In genomic region chr8:102103773-102104172, GRCm38 (mm10) we compare ENCODE assay signal across 16 mouse cellular contexts.
DNase-seq lines count a peak whose midpoint lies in the region; ATAC-seq and TF ChIP-seq lines count a peak whose summit lies in the region.
"Had no signal": no experiment of that assay in that cellular context is flagged by ENCODE, and none has a peak within 500 bp of the region (broad histone marks: within the 10 kb centered on the region; RNA-seq: fewer than 3 reads in every experiment).

No protein-coding gene starts in this region.

- H3K4me2 ChIP-seq in hindbrain, postnatal 0 days (ENCODE audit: low read depth, low read length) = no peak overlapping the region
- peak overlapping the region; percentile 15; the same call in 1 of the 2 replicates for H3K4me2 ChIP-seq in hindbrain, embryonic 16.5 days (ENCODE audit: low read length)
- H3K4me2 ChIP-seq in neural tube, embryonic 12.5 days (replicated peaks) = no peak overlapping the region
- H3K4me2 ChIP-seq in forebrain, embryonic 11.5 days (ENCODE audit: low read depth, low read length, severe bottlenecking) = no peak overlapping the region

- no peak for TF ChIP-seq CTCF in hindbrain, postnatal 0 days (IDR thresholded peaks at IDR 0.05; ENCODE audit: low read depth)

- no peaks in the 10 kb centered on the region for H3K36me3 ChIP-seq in hindbrain, embryonic 10.5 days
- H3K36me3 ChIP-seq in hindbrain, postnatal 0 days (ENCODE audit: insufficient read depth, low read length) = no peaks in the 10 kb centered on the region
- H3K36me3 ChIP-seq in hindbrain, embryonic 16.5 days (ENCODE audit: control insufficient read depth, insufficient read depth, low read length) = no peaks in the 10 kb centered on the region
- no peaks in the 10 kb centered on the region for H3K36me3 ChIP-seq in neural tube, embryonic 12.5 days
- no peaks in the 10 kb centered on the region for H3K36me3 ChIP-seq in forebrain, embryonic 11.5 days (ENCODE audit: control insufficient read depth, insufficient read depth, low read length)

- no peak overlapping the region for H3K9ac ChIP-seq in hindbrain, postnatal 0 days (replicated peaks; ENCODE audit: low read length)
- H3K9ac ChIP-seq in hindbrain, embryonic 16.5 days (ENCODE audit: low read depth, low read length) = no peak overlapping the region
- H3K9ac ChIP-seq in neural tube, embryonic 12.5 days = no peak overlapping the region
- H3K9ac ChIP-seq in forebrain, embryonic 11.5 days (ENCODE audit: low read length) = no peak overlapping the region
- H3K9ac ChIP-seq: forebrain, postnatal 0 days had no signal

- peaks cover 10% of the 10 kb centered on the region for H3K4me1 ChIP-seq in hindbrain, embryonic 10.5 days (replicated peaks)
- H3K4me1 ChIP-seq in hindbrain, postnatal 0 days (ENCODE audit: insufficient read depth, low read length) = no peaks in the 10 kb centered on the region
- no peaks in the 10 kb centered on the region for H3K4me1 ChIP-seq in hindbrain, embryonic 16.5 days (ENCODE audit: control insufficient read depth, insufficient read depth, low read depth, low read length)
- H3K4me1 ChIP-seq in neural tube, embryonic 12.5 days = no peaks in the 10 kb centered on the region; the same call in 1 of the 2 replicates
- no peaks in the 10 kb centered on the region for H3K4me1 ChIP-seq in forebrain, embryonic 11.5 days (replicated peaks; ENCODE audit: control insufficient read depth, insufficient read depth, low read length)

- H3K27me3 ChIP-seq in hindbrain, embryonic 10.5 days (ENCODE audit: insufficient read depth, poor library complexity, severe bottlenecking) = no peaks in the 10 kb centered on the region
- H3K27me3 ChIP-seq in hindbrain, postnatal 0 days (ENCODE audit: insufficient read depth, low read length) = no peaks in the 10 kb centered on the region
- H3K27me3 ChIP-seq in hindbrain, embryonic 16.5 days (replicated peaks; ENCODE audit: control insufficient read depth, insufficient read depth, low read length) = no peaks in the 10 kb centered on the region
- H3K27me3 ChIP-seq in neural tube, embryonic 12.5 days (replicated peaks) = no peaks in the 10 kb centered on the region
- H3K27me3 ChIP-seq in forebrain, embryonic 11.5 days (ENCODE audit: control insufficient read depth, insufficient read depth, low read length) = no peaks in the 10 kb centered on the region
- H3K27me3 ChIP-seq: Patski had no signal

- H3K27ac ChIP-seq in hindbrain, embryonic 10.5 days = no peak overlapping the region; the same call in 1 of the 2 replicates
- H3K27ac ChIP-seq in hindbrain, postnatal 0 days = no peak overlapping the region
- no peak overlapping the region for H3K27ac ChIP-seq in hindbrain, embryonic 16.5 days (ENCODE audit: low read depth, low read length)
- no peak overlapping the region for H3K27ac ChIP-seq in neural tube, embryonic 12.5 days
- H3K27ac ChIP-seq in forebrain, embryonic 11.5 days (ENCODE audit: low read depth, low read length) = no peak overlapping the region
- H3K27ac ChIP-seq: stomach, postnatal 0 days had no signal

- ATAC-seq in hindbrain, postnatal 0 days = no peak
- ATAC-seq in hindbrain, embryonic 16.5 days = no peak
- peak; percentile 92 for ATAC-seq in neural tube, embryonic 12.5 days (ENCODE audit: low FRiP score, low read depth)
- no peak; the same call in 1 of the 2 replicates for ATAC-seq in forebrain, embryonic 11.5 days (replicated peaks; ENCODE audit: low FRiP score)
- ATAC-seq: forebrain, postnatal 0 days; Patski had no signal

- peak; percentile 3 for DNase-seq in hindbrain, embryonic 10.5 days (ENCODE audit: low spot score)
- DNase-seq in hindbrain, postnatal 0 days (ENCODE audit: low spot score) = no peak
- DNase-seq in embryo, embryonic 10.5 days (ENCODE audit: low spot score) = peak; percentile 72
- no peak for DNase-seq in spleen, adult 18-20 months
- DNase-seq in forebrain, embryonic 11.5 days (ENCODE audit: low spot score) = no peak
- DNase-seq in urinary bladder, postnatal 36 days (ENCODE audit: low spot score in 2 of 2) = no peak
- DNase-seq: cerebellum, postnatal 14 days; forebrain, postnatal 0 days; gastrocnemius, postnatal 14 days; kidney, adult 8-10 months; lung, postnatal 4 days; thymus, postnatal 36 days had no signal

- no peak overlapping the region for H3K4me3 ChIP-seq in hindbrain, embryonic 10.5 days
- H3K4me3 ChIP-seq in hindbrain, postnatal 0 days (ENCODE audit: low read length) = no peak overlapping the region
- H3K4me3 ChIP-seq in hindbrain, embryonic 16.5 days (ENCODE audit: low read length) = no peak overlapping the region
- no peak overlapping the region for H3K4me3 ChIP-seq in neural tube, embryonic 12.5 days
- H3K4me3 ChIP-seq in forebrain, embryonic 11.5 days (ENCODE audit: low read depth, low read length) = no peak overlapping the region

- WGBS in hindbrain, embryonic 10.5 days = 45% methylated on average over 7 of the region's 7 CpGs
- WGBS in hindbrain, postnatal 0 days = 15% methylated on average over 7 of the region's 7 CpGs
- WGBS in hindbrain, embryonic 16.5 days = 19% methylated on average over 7 of the region's 7 CpGs
- 14% methylated on average over 7 of the region's 7 CpGs for WGBS in neural tube, embryonic 12.5 days
- 62% methylated on average over 7 of the region's 7 CpGs for WGBS in forebrain, embryonic 11.5 days

- no peaks in the 10 kb centered on the region for H3K9me3 ChIP-seq in hindbrain, embryonic 10.5 days
- H3K9me3 ChIP-seq in hindbrain, postnatal 0 days (ENCODE audit: low read length) = no peaks in the 10 kb centered on the region
- no peaks in the 10 kb centered on the region for H3K9me3 ChIP-seq in hindbrain, embryonic 16.5 days (ENCODE audit: control insufficient read depth, low read length)
- H3K9me3 ChIP-seq in neural tube, embryonic 12.5 days = no peaks in the 10 kb centered on the region
- no peaks in the 10 kb centered on the region for H3K9me3 ChIP-seq in forebrain, embryonic 11.5 days (ENCODE audit: control insufficient read depth, low read length)

Comparison
In these comparisons a context has a peak if more than half of its experiments do, and no peak if none do; other contexts are left out.
1. DNase-seq: peak in hindbrain, embryonic 10.5 days (single experiment) and embryo, embryonic 10.5 days (single experiment); none in hindbrain, postnatal 0 days (single experiment), spleen, adult 18-20 months (0 of 2), forebrain, embryonic 11.5 days (single experiment) and urinary bladder, postnatal 36 days (0 of 2).